Mouse (Mus musculus): ENCODE results near the gene Schip1. TPM values are rescaled to one million over a fixed set of nuclear protein-coding genes. Genes with fewer than 3 reads are reported as not detected.

The Schip1 gene
- polyA plus RNA-seq, 1 experiment: 10.6 TPM

- WGBS: 89% methylated on average over 6 of the region's 6 CpGs
- DNase-seq: no peak
- no peaks in the 10 kb centered on the region for H3K27me3 ChIP-seq (replicated peaks; ENCODE audit: control insufficient read depth, insufficient read depth, low read length)
- no peak overlapping the region for H3K27ac ChIP-seq (ENCODE audit: insufficient read depth, low read depth, low read length)
- no peaks in the 10 kb centered on the region for H3K36me3 ChIP-seq (ENCODE audit: control insufficient read depth, insufficient read depth, low read length)
- no peaks in the 10 kb centered on the region for H3K4me1 ChIP-seq (ENCODE audit: control insufficient read depth, insufficient read depth, low read length)
- TF ChIP-seq CTCF (conservative IDR thresholded peaks at IDR 0.05; ENCODE audit: insufficient read depth, insufficient read length, low read depth, low read length) (no peak), POLR2A (IDR thresholded peaks at IDR 0.05; ENCODE audit: low read depth, low read length) (no peak)
- H3K4me3 ChIP-seq (ENCODE audit: insufficient read depth, low read depth, low read length): no peak overlapping the region
These were observed 205.6 kb downstream of the Schip1 start for GRCm38 (mm10) chr3:68270246-68270645.

- Histone ChIP-seq H3K4me3 (ENCODE audit: insufficient read depth, low read depth, low read length) (no peak overlapping the region), H3K27me3 (replicated peaks; ENCODE audit: control insufficient read depth, insufficient read depth, low read length) (no peaks in the 10 kb centered on the region), H3K4me1 (ENCODE audit: control insufficient read depth, insufficient read depth, low read length) (no peaks in the 10 kb centered on the region), H3K36me3 (ENCODE audit: control insufficient read depth, insufficient read depth, low read length) (no peaks in the 10 kb centered on the region), H3K27ac (ENCODE audit: insufficient read depth, low read depth, low read length) (no peak overlapping the region)
- DNase-seq: no peak
- 49% methylated on average over 3 of the region's 3 CpGs for WGBS
- TF ChIP-seq POLR2A (IDR thresholded peaks at IDR 0.05; ENCODE audit: low read depth, low read length) (no peak), CTCF (conservative IDR thresholded peaks at IDR 0.05; ENCODE audit: insufficient read depth, insufficient read length, low read depth, low read length) (no peak)
These were observed 206.9 kb downstream of the Schip1 start for GRCm38 (mm10) chr3:68271457-68271856.

GRCm38 (mm10) chr3:68271881-68272280 lies 207.3 kb downstream of the Schip1 start:
- Histone ChIP-seq H3K27me3 (replicated peaks; ENCODE audit: control insufficient read depth, insufficient read depth, low read length) (no peaks in the 10 kb centered on the region), H3K4me1 (ENCODE audit: control insufficient read depth, insufficient read depth, low read length) (no peaks in the 10 kb centered on the region), H3K27ac (ENCODE audit: insufficient read depth, low read depth, low read length) (no peak overlapping the region), H3K36me3 (ENCODE audit: control insufficient read depth, insufficient read depth, low read length) (no peaks in the 10 kb centered on the region), H3K4me3 (ENCODE audit: insufficient read depth, low read depth, low read length) (no peak overlapping the region)
- DNase-seq: no peak
- TF ChIP-seq POLR2A (IDR thresholded peaks at IDR 0.05; ENCODE audit: low read depth, low read length) (no peak), CTCF (conservative IDR thresholded peaks at IDR 0.05; ENCODE audit: insufficient read depth, insufficient read length, low read depth, low read length) (no peak)
- WGBS: 72% methylated on average over 3 of the region's 3 CpGs

- H3K4me3 ChIP-seq (ENCODE audit: insufficient read depth, low read depth, low read length): no peak overlapping the region
- no peak overlapping the region for H3K27ac ChIP-seq (ENCODE audit: insufficient read depth, low read depth, low read length)
- TF ChIP-seq POLR2A (IDR thresholded peaks at IDR 0.05; ENCODE audit: low read depth, low read length): no peak
- TF ChIP-seq CTCF (conservative IDR thresholded peaks at IDR 0.05; ENCODE audit: insufficient read depth, insufficient read length, low read depth, low read length): no peak
- 47% methylated on average over 7 of the region's 7 CpGs for WGBS
- H3K27me3 ChIP-seq (replicated peaks; ENCODE audit: control insufficient read depth, insufficient read depth, low read length): no peaks in the 10 kb centered on the region
- no peaks in the 10 kb centered on the region for H3K4me1 ChIP-seq (ENCODE audit: control insufficient read depth, insufficient read depth, low read length)
- DNase-seq: no peak
- H3K36me3 ChIP-seq (ENCODE audit: control insufficient read depth, insufficient read depth, low read length): no peaks in the 10 kb centered on the region
These were observed 218.4 kb downstream of the Schip1 start for GRCm38 (mm10) chr3:68282844-68283594.

- Histone ChIP-seq H3K36me3 (ENCODE audit: control insufficient read depth, insufficient read depth, low read length) (no peaks in the 10 kb centered on the region), H3K4me1 (ENCODE audit: control insufficient read depth, insufficient read depth, low read length) (no peaks in the 10 kb centered on the region), H3K27me3 (replicated peaks; ENCODE audit: control insufficient read depth, insufficient read depth, low read length) (no peaks in the 10 kb centered on the region), H3K27ac (ENCODE audit: insufficient read depth, low read depth, low read length) (no peak overlapping the region), H3K4me3 (ENCODE audit: insufficient read depth, low read depth, low read length) (no peak overlapping the region)
- DNase-seq: no peak
- 49% methylated on average over 10 of the region's 10 CpGs for WGBS
- TF ChIP-seq POLR2A (IDR thresholded peaks at IDR 0.05; ENCODE audit: low read depth, low read length) (no peak), CTCF (conservative IDR thresholded peaks at IDR 0.05; ENCODE audit: insufficient read depth, insufficient read length, low read depth, low read length) (no peak)
These were observed 219.0 kb downstream of the Schip1 start for GRCm38 (mm10) chr3:68283595-68283991.

GRCm38 (mm10) chr3:68284500-68284899 lies 219.9 kb downstream of the Schip1 start:
- no peak for TF ChIP-seq POLR2A (IDR thresholded peaks at IDR 0.05; ENCODE audit: low read depth, low read length)
- no peak for TF ChIP-seq CTCF (conservative IDR thresholded peaks at IDR 0.05; ENCODE audit: insufficient read depth, insufficient read length, low read depth, low read length)
- Histone ChIP-seq H3K27ac (ENCODE audit: insufficient read depth, low read depth, low read length) (no peak overlapping the region), H3K4me1 (ENCODE audit: control insufficient read depth, insufficient read depth, low read length) (no peaks in the 10 kb centered on the region), H3K27me3 (replicated peaks; ENCODE audit: control insufficient read depth, insufficient read depth, low read length) (no peaks in the 10 kb centered on the region), H3K36me3 (ENCODE audit: control insufficient read depth, insufficient read depth, low read length) (no peaks in the 10 kb centered on the region), H3K4me3 (ENCODE audit: insufficient read depth, low read depth, low read length) (no peak overlapping the region)
- DNase-seq: no peak
- 86% methylated on average over 2 of the region's 2 CpGs for WGBS

GRCm38 (mm10) chr3:68296752-68297151 lies 232.2 kb downstream of the Schip1 start:
- WGBS: 92% methylated on average over 7 of the region's 7 CpGs
- H3K4me1 ChIP-seq (ENCODE audit: control insufficient read depth, insufficient read depth, low read length): no peaks in the 10 kb centered on the region
- DNase-seq: no peak
- no peaks in the 10 kb centered on the region for H3K36me3 ChIP-seq (ENCODE audit: control insufficient read depth, insufficient read depth, low read length)
- H3K4me3 ChIP-seq (ENCODE audit: insufficient read depth, low read depth, low read length): no peak overlapping the region
- H3K27ac ChIP-seq (ENCODE audit: insufficient read depth, low read depth, low read length): no peak overlapping the region
- TF ChIP-seq POLR2A (IDR thresholded peaks at IDR 0.05; ENCODE audit: low read depth, low read length): no peak
- no peaks in the 10 kb centered on the region for H3K27me3 ChIP-seq (replicated peaks; ENCODE audit: control insufficient read depth, insufficient read depth, low read length)

Data from kidney, adult 2 months (tissue).